Mouse (Mus musculus): ENCODE data around the gene Lrig3.

Lrig3 gene

GRCm38 (mm10) chr10:126002081-126002755 is 36.2 kb downstream of the Lrig3 start:
- DNase-seq (ENCODE audit: low spot score): no peak

DNA sequence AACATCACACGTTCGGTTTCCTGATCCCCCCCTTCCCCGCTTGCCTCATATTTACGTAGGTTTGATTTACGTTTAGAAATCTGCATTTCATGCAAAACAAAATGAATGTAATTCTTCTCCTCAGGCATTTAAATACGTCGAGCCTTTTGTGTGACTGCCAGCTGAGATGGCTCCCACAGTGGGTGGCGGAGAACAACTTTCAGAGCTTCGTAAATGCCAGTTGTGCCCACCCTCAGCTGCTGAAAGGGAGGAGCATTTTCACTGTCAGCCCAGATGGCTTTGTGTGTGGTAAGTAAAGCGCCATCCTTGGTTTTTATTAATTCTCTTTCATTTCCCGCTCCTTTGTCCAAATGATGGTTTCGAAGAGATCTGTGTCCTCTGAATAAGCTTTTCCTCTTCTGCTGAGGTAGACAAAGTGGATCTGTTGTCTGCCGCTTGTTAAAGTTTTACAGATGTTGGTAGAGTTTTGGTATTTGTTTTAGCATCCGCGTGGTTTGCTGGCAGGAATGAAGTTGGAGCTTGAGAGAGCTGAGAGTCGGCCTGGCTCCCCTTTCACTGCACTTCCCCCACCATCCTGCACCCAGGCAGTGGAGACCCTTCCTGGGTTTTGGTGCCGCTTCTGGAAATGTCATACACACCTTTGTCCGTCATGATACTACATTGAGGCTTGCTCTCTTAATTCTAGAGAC is 37.0 kb downstream of the Lrig3 start:
- no peak for DNase-seq (ENCODE audit: low spot score)

DNA sequence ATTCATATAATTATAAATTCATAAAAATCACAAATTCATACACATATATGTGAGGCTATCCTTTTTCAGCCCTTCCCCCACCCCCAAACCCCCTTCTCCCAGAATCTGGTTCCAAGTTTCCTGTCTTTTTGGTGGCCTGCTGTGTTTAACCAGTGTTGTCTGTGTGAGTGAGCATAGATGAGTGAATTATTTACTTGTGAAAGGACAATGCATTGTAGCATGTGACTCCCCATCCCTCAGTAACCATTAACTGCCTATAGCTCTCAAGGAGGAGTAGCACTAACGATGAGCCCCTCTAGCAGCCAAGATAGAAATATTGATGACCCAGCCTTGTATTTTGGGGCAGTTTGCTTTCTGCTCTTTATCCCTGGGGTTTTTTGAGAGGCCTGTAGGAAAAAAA is 37.9 kb downstream of the Lrig3 start:
- no peak for DNase-seq (ENCODE audit: low spot score)

DNA sequence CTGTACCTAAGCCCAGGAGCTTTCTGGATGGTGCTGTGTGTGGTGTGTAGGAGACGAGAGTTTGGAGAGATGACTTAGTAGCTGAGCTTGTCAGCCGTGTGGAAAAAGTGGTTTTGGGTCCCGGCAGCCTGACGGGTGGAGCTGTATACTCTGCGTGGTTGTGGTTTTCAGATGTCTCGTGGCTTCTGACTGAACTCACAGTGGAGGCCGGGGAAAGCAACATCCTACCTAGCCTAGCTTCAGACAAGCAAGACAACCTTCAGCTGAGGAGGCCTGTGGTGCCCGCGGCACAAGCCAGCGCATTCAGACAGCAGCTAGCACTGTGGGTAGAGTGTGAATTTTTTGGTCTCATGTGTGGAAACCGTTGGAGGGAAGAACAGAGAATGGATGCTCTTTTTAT is 47.7 kb downstream of the Lrig3 start:
- no peak for DNase-seq (ENCODE audit: low spot score)

DNA sequence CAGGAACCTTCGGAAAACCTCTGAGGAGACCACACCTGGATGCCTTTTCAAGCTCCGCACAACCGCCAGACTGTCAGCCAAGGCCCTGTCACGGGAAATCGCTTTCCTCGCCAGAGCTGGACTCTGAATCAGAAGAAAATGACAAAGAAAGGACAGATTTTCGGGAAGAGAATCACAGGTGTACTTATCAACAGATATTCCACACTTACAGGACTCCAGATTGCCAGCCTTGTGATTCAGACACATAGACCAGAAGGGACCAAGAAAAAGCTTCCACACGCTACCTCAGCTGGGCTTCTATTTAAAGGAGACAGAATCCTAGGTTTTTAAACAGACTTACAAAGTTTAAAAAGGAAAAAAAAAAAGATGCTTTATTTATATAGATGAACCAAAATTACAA is 48.7 kb downstream of the Lrig3 start:
- DNase-seq (ENCODE audit: low spot score): no peak

GRCm38 (mm10) chr10:126015644-126016043 is 49.7 kb downstream of the Lrig3 start:
- DNase-seq (ENCODE audit: low spot score): no peak

DNA sequence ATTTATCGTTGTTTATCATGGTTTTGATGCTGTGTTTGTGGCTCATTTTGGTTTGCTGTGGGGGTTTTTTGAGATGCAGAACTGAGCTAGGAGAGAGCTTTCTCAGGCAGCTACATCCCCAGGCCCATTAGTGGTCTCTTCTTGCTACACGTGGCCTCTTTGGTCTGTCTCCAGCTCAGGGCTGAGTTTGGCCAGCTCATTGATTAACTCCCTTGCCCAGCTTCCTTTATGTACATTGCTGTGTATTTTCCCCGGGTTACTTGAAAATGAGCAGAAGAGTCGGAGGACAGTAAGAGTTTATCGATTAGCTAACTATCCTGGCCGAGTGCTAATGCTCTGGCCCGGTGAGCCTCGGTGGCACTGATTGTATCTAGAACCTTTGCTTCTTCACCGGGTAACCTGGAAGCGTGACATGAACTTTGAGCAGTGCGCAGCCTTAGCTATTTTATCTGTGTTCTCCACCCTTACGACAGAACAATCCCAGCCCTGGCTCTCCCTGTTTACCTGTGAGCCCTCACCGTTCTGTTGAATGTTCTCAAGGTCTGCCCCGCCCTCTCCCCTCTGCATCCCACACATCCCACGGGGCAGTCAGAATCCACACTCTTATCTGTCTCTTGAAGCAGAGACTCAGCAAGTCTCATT is 53.5 kb downstream of the Lrig3 start:
- DNase-seq (ENCODE audit: low spot score): no peak

GRCm38 (mm10) chr10:126028574-126029440 is 62.8 kb downstream of the Lrig3 start:
- DNase-seq (ENCODE audit: low spot score): no peak

DNA sequence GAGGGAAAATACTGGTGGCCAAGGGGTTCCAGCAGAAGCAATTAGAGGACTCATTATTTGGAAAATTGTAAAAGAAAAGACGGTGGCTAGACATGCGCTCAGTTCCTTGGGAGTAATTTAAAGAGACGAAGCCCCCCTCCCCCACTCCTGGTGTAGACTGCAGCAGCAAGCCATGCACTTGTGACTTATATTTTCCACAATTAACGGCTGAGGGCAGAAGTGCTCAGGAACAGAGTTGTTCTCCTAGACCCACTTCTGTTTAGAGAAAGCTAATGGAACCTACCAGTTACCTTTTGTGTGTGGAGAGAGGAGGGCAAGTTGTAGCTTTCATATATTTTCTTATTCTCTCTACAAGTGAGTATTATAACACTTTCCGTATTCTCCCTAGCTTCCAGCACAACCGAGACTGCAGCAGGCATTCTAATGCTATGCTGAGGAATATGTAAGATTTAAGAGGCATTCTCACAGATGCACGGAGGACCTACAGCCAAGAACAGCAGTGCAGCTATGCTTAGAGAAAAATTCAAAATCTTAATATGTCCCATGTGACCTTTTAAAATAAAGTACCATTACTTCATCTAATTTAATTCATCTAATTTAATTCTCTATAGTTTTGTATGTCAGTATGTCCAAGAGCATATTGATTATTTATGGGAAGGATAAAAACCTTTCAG is 63.6 kb downstream of the Lrig3 start:
- DNase-seq (ENCODE audit: low spot score): no peak

DNA sequence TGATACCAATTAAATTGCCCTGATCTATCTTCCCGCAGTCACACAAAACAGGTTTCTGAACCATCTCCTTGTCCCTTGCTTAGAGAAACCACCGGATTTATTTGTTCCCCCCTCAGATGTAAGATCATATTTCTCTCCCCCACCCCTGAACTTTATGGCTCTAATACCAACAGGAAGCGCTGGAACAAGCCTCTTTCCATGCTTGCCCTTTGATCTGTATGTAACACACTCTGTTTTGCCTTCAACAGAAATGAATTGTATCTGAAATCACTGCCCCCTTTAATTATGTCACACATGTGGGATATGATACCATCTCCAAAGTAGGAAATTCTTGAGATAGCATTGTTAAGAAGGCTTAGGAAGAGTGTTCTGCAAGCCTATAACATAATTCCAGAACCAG is 90.9 kb downstream of the Lrig3 start:
- DNase-seq (ENCODE audit: low spot score): no peak

- no peak for DNase-seq (ENCODE audit: low spot score)
Observed at GRCm38 (mm10) chr10:126062812-126063211, 96.8 kb downstream of the Lrig3 start.

All from urinary bladder, postnatal 10 days (tissue).